Mouse (Mus musculus): ENCODE measurements around the gene Crebl2. TPM values are rescaled to one million over a fixed set of nuclear protein-coding genes. Genes with fewer than 3 reads are reported as not detected.

The Crebl2 gene
- polyA plus RNA-seq, 1 experiment from 2014 or later: 3.3 TPM

- no peak overlapping the region for H3K4me2 ChIP-seq (ENCODE audit: low read depth, low read length)
- no peaks in the 10 kb centered on the region for H3K27me3 ChIP-seq (ENCODE audit: control insufficient read depth, insufficient read depth, low read depth, low read length)
- no peak overlapping the region for H3K4me3 ChIP-seq (ENCODE audit: low read depth, low read length)
- ATAC-seq (ENCODE audit: low read depth): no peak
- H3K4me1 ChIP-seq (ENCODE audit: control insufficient read depth, low read depth, low read length): no peaks in the 10 kb centered on the region
- H3K27ac ChIP-seq (ENCODE audit: low read length): no peak overlapping the region
- no peak overlapping the region for H3K9ac ChIP-seq (ENCODE audit: low read depth, low read length)
- 0 out of 2 replicates have a peak, but pooled peaks cover 3% of the 10 kb centered on the region for H3K36me3 ChIP-seq (ENCODE audit: control insufficient read depth, insufficient read depth)
- 77% methylated on average over 4 of the region's 4 CpGs for WGBS (ENCODE audit: insufficient replicate concordance)
- H3K9me3 ChIP-seq (replicated peaks; ENCODE audit: control insufficient read depth, low read length): no peaks in the 10 kb centered on the region
Observed at GRCm38 (mm10) chr6:134845726-134846125, 15.8 kb downstream of the Crebl2 start.

- Histone ChIP-seq H3K9ac (ENCODE audit: low read depth, low read length) (no peak overlapping the region), H3K27ac (ENCODE audit: low read length) (no peak overlapping the region), H3K36me3 (ENCODE audit: control insufficient read depth, insufficient read depth) (0 out of 2 replicates have a peak, but pooled peaks cover 3% of the 10 kb centered on the region), H3K9me3 (replicated peaks; ENCODE audit: control insufficient read depth, low read length) (no peaks in the 10 kb centered on the region), H3K4me1 (ENCODE audit: control insufficient read depth, low read depth, low read length) (no peaks in the 10 kb centered on the region), H3K4me2 (ENCODE audit: low read depth, low read length) (no peak overlapping the region), H3K27me3 (ENCODE audit: control insufficient read depth, insufficient read depth, low read depth, low read length) (no peaks in the 10 kb centered on the region), H3K4me3 (ENCODE audit: low read depth, low read length) (no peak overlapping the region)
- no peak for ATAC-seq (ENCODE audit: low read depth)
- 74% methylated on average over 6 of the region's 6 CpGs for WGBS (ENCODE audit: insufficient replicate concordance)
Observed at GRCm38 (mm10) chr6:134846308-134846707, 16.4 kb downstream of the Crebl2 start.

- Histone ChIP-seq H3K4me1 (ENCODE audit: control insufficient read depth, low read depth, low read length) (no peaks in the 10 kb centered on the region), H3K4me2 (ENCODE audit: low read depth, low read length) (no peak overlapping the region), H3K36me3 (ENCODE audit: control insufficient read depth, insufficient read depth) (0 out of 2 replicates have a peak, but pooled peaks cover 3% of the 10 kb centered on the region), H3K27ac (ENCODE audit: low read length) (no peak overlapping the region), H3K9me3 (replicated peaks; ENCODE audit: control insufficient read depth, low read length) (no peaks in the 10 kb centered on the region), H3K4me3 (ENCODE audit: low read depth, low read length) (no peak overlapping the region), H3K9ac (ENCODE audit: low read depth, low read length) (no peak overlapping the region), H3K27me3 (ENCODE audit: control insufficient read depth, insufficient read depth, low read depth, low read length) (no peaks in the 10 kb centered on the region)
- 82% methylated on average over 4 of the region's 4 CpGs for WGBS (ENCODE audit: insufficient replicate concordance)
- no peak for ATAC-seq (ENCODE audit: low read depth)
Observed at GRCm38 (mm10) chr6:134847550-134847949, 17.6 kb downstream of the Crebl2 start.

GRCm38 (mm10) chr6:134848197-134848890 lies 18.4 kb downstream of the Crebl2 start:
- H3K4me2 ChIP-seq (ENCODE audit: low read depth, low read length): no peak overlapping the region
- 0 out of 2 replicates have a peak, but pooled peaks cover 3% of the 10 kb centered on the region for H3K36me3 ChIP-seq (ENCODE audit: control insufficient read depth, insufficient read depth)
- WGBS (ENCODE audit: insufficient replicate concordance): 89% methylated on average over 5 of the region's 5 CpGs
- no peak for ATAC-seq (ENCODE audit: low read depth)
- H3K27me3 ChIP-seq (ENCODE audit: control insufficient read depth, insufficient read depth, low read depth, low read length): no peaks in the 10 kb centered on the region
- no peak overlapping the region for H3K9ac ChIP-seq (ENCODE audit: low read depth, low read length)
- H3K4me1 ChIP-seq (ENCODE audit: control insufficient read depth, low read depth, low read length): no peaks in the 10 kb centered on the region
- H3K9me3 ChIP-seq (replicated peaks; ENCODE audit: control insufficient read depth, low read length): no peaks in the 10 kb centered on the region
- no peak overlapping the region for H3K4me3 ChIP-seq (ENCODE audit: low read depth, low read length)
- H3K27ac ChIP-seq (ENCODE audit: low read length): no peak overlapping the region

- H3K9me3 ChIP-seq (replicated peaks; ENCODE audit: control insufficient read depth, low read length): no peaks in the 10 kb centered on the region
- WGBS (ENCODE audit: insufficient replicate concordance): 71% methylated on average over 2 of the region's 2 CpGs
- no peak overlapping the region for H3K27ac ChIP-seq (ENCODE audit: low read length)
- H3K27me3 ChIP-seq (ENCODE audit: control insufficient read depth, insufficient read depth, low read depth, low read length): no peaks in the 10 kb centered on the region
- no peak overlapping the region for H3K4me3 ChIP-seq (ENCODE audit: low read depth, low read length)
- no peak for ATAC-seq (ENCODE audit: low read depth)
- no peak overlapping the region for H3K9ac ChIP-seq (ENCODE audit: low read depth, low read length)
- H3K4me2 ChIP-seq (ENCODE audit: low read depth, low read length): no peak overlapping the region
- no peaks in the 10 kb centered on the region for H3K4me1 ChIP-seq (ENCODE audit: control insufficient read depth, low read depth, low read length)
- 0 out of 2 replicates have a peak, but pooled peaks cover 3% of the 10 kb centered on the region for H3K36me3 ChIP-seq (ENCODE audit: control insufficient read depth, insufficient read depth)
Observed at GRCm38 (mm10) chr6:134849461-134849860, 19.5 kb downstream of the Crebl2 start.

GRCm38 (mm10) chr6:134849985-134850384 lies 20.0 kb downstream of the Crebl2 start:
- Histone ChIP-seq H3K27ac (ENCODE audit: low read length) (no peak overlapping the region), H3K9me3 (replicated peaks; ENCODE audit: control insufficient read depth, low read length) (no peaks in the 10 kb centered on the region), H3K4me1 (ENCODE audit: control insufficient read depth, low read depth, low read length) (no peaks in the 10 kb centered on the region), H3K36me3 (ENCODE audit: control insufficient read depth, insufficient read depth) (0 out of 2 replicates have a peak, but pooled peaks cover 3% of the 10 kb centered on the region), H3K4me3 (ENCODE audit: low read depth, low read length) (no peak overlapping the region), H3K27me3 (ENCODE audit: control insufficient read depth, insufficient read depth, low read depth, low read length) (no peaks in the 10 kb centered on the region), H3K9ac (ENCODE audit: low read depth, low read length) (no peak overlapping the region), H3K4me2 (ENCODE audit: low read depth, low read length) (no peak overlapping the region)
- 64% methylated on average over 3 of the region's 3 CpGs for WGBS (ENCODE audit: insufficient replicate concordance)
- ATAC-seq (ENCODE audit: low read depth): no peak

GRCm38 (mm10) chr6:134854782-134855181 lies 24.8 kb downstream of the Crebl2 start:
- Histone ChIP-seq H3K4me1 (ENCODE audit: control insufficient read depth, low read depth, low read length) (no peaks in the 10 kb centered on the region), H3K9ac (ENCODE audit: low read depth, low read length) (no peak overlapping the region), H3K27me3 (ENCODE audit: control insufficient read depth, insufficient read depth, low read depth, low read length) (no peaks in the 10 kb centered on the region), H3K27ac (ENCODE audit: low read length) (no peak overlapping the region), H3K4me2 (ENCODE audit: low read depth, low read length) (no peak overlapping the region), H3K36me3 (ENCODE audit: control insufficient read depth, insufficient read depth) (peaks cover 3% of the 10 kb centered on the region; the same call in 1 of the 2 replicates), H3K9me3 (replicated peaks; ENCODE audit: control insufficient read depth, low read length) (no peaks in the 10 kb centered on the region), H3K4me3 (ENCODE audit: low read depth, low read length) (no peak overlapping the region)
- no peak for ATAC-seq (ENCODE audit: low read depth)
- 76% methylated on average over 5 of the region's 5 CpGs for WGBS (ENCODE audit: insufficient replicate concordance)

GRCm38 (mm10) chr6:134855926-134856325 lies 26.0 kb downstream of the Crebl2 start:
- H3K4me2 ChIP-seq (ENCODE audit: low read depth, low read length): no peak overlapping the region
- no peaks in the 10 kb centered on the region; the same call in 1 of the 2 replicates for H3K36me3 ChIP-seq (ENCODE audit: control insufficient read depth, insufficient read depth)
- no peaks in the 10 kb centered on the region for H3K27me3 ChIP-seq (ENCODE audit: control insufficient read depth, insufficient read depth, low read depth, low read length)
- no peaks in the 10 kb centered on the region for H3K9me3 ChIP-seq (replicated peaks; ENCODE audit: control insufficient read depth, low read length)
- no peak overlapping the region for H3K9ac ChIP-seq (ENCODE audit: low read depth, low read length)
- 85% methylated on average over 16 of the region's 16 CpGs for WGBS (ENCODE audit: insufficient replicate concordance)
- no peak overlapping the region for H3K4me3 ChIP-seq (ENCODE audit: low read depth, low read length)
- peaks cover 5% of the 10 kb centered on the region; the same call in 1 of the 2 replicates for H3K4me1 ChIP-seq (ENCODE audit: control insufficient read depth, low read depth, low read length)
- ATAC-seq (ENCODE audit: low read depth): no peak
- H3K27ac ChIP-seq (ENCODE audit: low read length): no peak overlapping the region

GRCm38 (mm10) chr6:134859021-134859420 lies 29.1 kb downstream of the Crebl2 start:
- Histone ChIP-seq H3K4me3 (ENCODE audit: low read depth, low read length) (no peak overlapping the region), H3K4me2 (ENCODE audit: low read depth, low read length) (no peak overlapping the region), H3K27ac (ENCODE audit: low read length) (no peak overlapping the region), H3K4me1 (ENCODE audit: control insufficient read depth, low read depth, low read length) (peaks cover 13% of the 10 kb centered on the region; the same call in 1 of the 2 replicates), H3K36me3 (ENCODE audit: control insufficient read depth, insufficient read depth) (no peaks in the 10 kb centered on the region; the same call in 1 of the 2 replicates), H3K27me3 (ENCODE audit: control insufficient read depth, insufficient read depth, low read depth, low read length) (no peaks in the 10 kb centered on the region), H3K9ac (ENCODE audit: low read depth, low read length) (no peak overlapping the region), H3K9me3 (replicated peaks; ENCODE audit: control insufficient read depth, low read length) (no peaks in the 10 kb centered on the region)
- 74% methylated on average over 6 of the region's 6 CpGs for WGBS (ENCODE audit: insufficient replicate concordance)
- ATAC-seq (ENCODE audit: low read depth): no peak

Data from liver, embryonic 16.5 days (tissue).